Mouse (Mus musculus) bone marrow macrophage, adult 2 months (primary cell): Measurements from ENCODE around the gene Clgn.

ENCODE experiments used
- CTCF ChIP-seq: IDR thresholded peaks from 2 replicates; pipeline ENCODE4 v1.5.1; 2012; ENCODE audit warnings: low read depth, mild to moderate bottlenecking, low read length, moderate library complexity
- POLR2A ChIP-seq: IDR thresholded peaks from 2 replicates; pipeline ENCODE4 v1.6.1; 2012; ENCODE audit warnings: mild to moderate bottlenecking, low read depth, low read length, borderline replicate concordance

GRCm38 (mm10) chr8:83363156-83363769 lies 26.4 kb upstream of the Clgn start:
- TF ChIP-seq POLR2A (no peak), CTCF (no peak)
